Mouse (Mus musculus) stomach, embryonic 16.5 days (tissue): ENCODE measurements around the gene Dusp6. TPM values are rescaled to one million over a fixed set of nuclear protein-coding genes. Genes with fewer than 3 reads are reported as not detected.

Source experiments
- ATAC-seq: fragments of 200-750 bp; cut with Nextera tagmentation; 2 replicates; pipeline ENCODE4 v1.8.0; 2017; ENCODE audit warnings: moderate number of reproducible peaks, moderate TSS enrichment; ENCODE audit not compliant: insufficient read depth, low FRiP score
- H3K27ac ChIP-seq: fragments of 300-500 bp; sonication (generic); 2 replicates; pipeline ENCODE4 v1.5.1; 2014; ENCODE audit warnings: low read length
- H3K27me3 ChIP-seq: fragments of 300-500 bp; sonication (generic); 2 replicates; pipeline ENCODE4 v1.6.1; 2014; ENCODE audit warnings: low read length, control low read depth, mixed read lengths; ENCODE audit not compliant: control insufficient read depth, insufficient read depth
- H3K36me3 ChIP-seq: fragments of 300-500 bp; sonication (generic); 2 replicates; pipeline ENCODE4 v1.6.1; 2014; ENCODE audit warnings: low read length; ENCODE audit not compliant: control insufficient read depth, insufficient read depth
- H3K4me1 ChIP-seq: fragments of 300-500 bp; sonication (generic); 2 replicates; pipeline ENCODE4 v1.6.1; 2014; ENCODE audit warnings: low read length, control low read depth, mixed read lengths; ENCODE audit not compliant: control insufficient read depth, insufficient read depth
- H3K4me2 ChIP-seq: fragments of 300-500 bp; sonication (generic); 2 replicates; pipeline ENCODE4 v1.6.1; 2014; ENCODE audit warnings: low read depth, low read length, mixed read lengths
- H3K4me3 ChIP-seq: fragments of 300-500 bp; sonication (generic); replicated peaks from 2 replicates; pipeline ENCODE4 v1.5.1; 2014; ENCODE audit warnings: mild to moderate bottlenecking, low read length
- H3K9ac ChIP-seq: fragments of 300-500 bp; sonication (generic); 2 replicates; pipeline ENCODE4 v1.6.1; 2014; ENCODE audit warnings: low read length
- H3K9me3 ChIP-seq: fragments of 300-500 bp; sonication (generic); replicated peaks from 2 replicates; pipeline ENCODE4 v1.6.1; 2016; ENCODE audit warnings: low read length, control low read depth; ENCODE audit not compliant: control insufficient read depth
- WGBS: fragments of 180-500 bp; shearing (Covaris S2); extraction: QIAGEN DNeasy Blood & Tissue Kit; methylation state at CpG from one replicate; pipeline ENCODE4 v1.1.7; 2014; 5-methylcytosine and 5-hydroxymethylcytosine counted together
- polyA plus RNA-seq: library from polyadenylated mRNA; unstranded; fragments of >200 nt; fragmentation: Nextera tagmentation; extraction: Ambion mirVana; gene quantifications from 2 replicates; pipeline ENCODE4 v1.2.1, GENCODE M21; 2015

The Dusp6 gene
- polyA plus RNA-seq, 1 experiment from 2014 or later, result 40.8 TPM

- Histone ChIP-seq H3K27ac (no peak overlapping the region), H3K4me3 (no peak overlapping the region), H3K9me3 (no peaks in the 10 kb centered on the region), H3K4me2 (no peak overlapping the region), H3K27me3 (no peaks in the 10 kb centered on the region; the same call in 1 of the 2 replicates), H3K9ac (no peak overlapping the region), H3K36me3 (no peaks in the 10 kb centered on the region), H3K4me1 (peaks cover 9% of the 10 kb centered on the region; the same call in 1 of the 2 replicates)
- ATAC-seq, result peak; percentile 59; the same call in 1 of the 2 replicates
- 80% methylated on average over 10 of the region's 10 CpGs for WGBS
These were observed 21.0 kb downstream of the Dusp6 start for GRCm38 (mm10) chr10:99283981-99284385.

- no peak for ATAC-seq
- WGBS, result 65% methylated on average over 9 of the region's 9 CpGs
These were observed 21.9 kb downstream of the Dusp6 start for GRCm38 (mm10) chr10:99284918-99285317.

GRCm38 (mm10) chr10:99285759-99286158 lies 22.7 kb downstream of the Dusp6 start:
- Histone ChIP-seq H3K27ac (0 out of 2 replicates have a peak overlapping the region, but pooled peaks have one; percentile 10), H3K4me1 (peaks cover 9% of the 10 kb centered on the region; the same call in 1 of the 2 replicates), H3K27me3 (no peaks in the 10 kb centered on the region; the same call in 1 of the 2 replicates), H3K36me3 (no peaks in the 10 kb centered on the region), H3K4me2 (no peak overlapping the region), H3K9me3 (no peaks in the 10 kb centered on the region), H3K4me3 (no peak overlapping the region), H3K9ac (no peak overlapping the region)
- ATAC-seq, result no peak
- WGBS, result 38% methylated on average over 8 of the region's 8 CpGs

More at GRCm38 (mm10) chr10:99284918-99285317, 21.9 kb downstream of the Dusp6 start:
- no peak overlapping the region for H3K4me2 ChIP-seq
- no peaks in the 10 kb centered on the region; the same call in 1 of the 2 replicates for H3K27me3 ChIP-seq
- H3K4me1 ChIP-seq, result peaks cover 9% of the 10 kb centered on the region; the same call in 1 of the 2 replicates
- H3K9ac ChIP-seq, result no peak overlapping the region
- H3K27ac ChIP-seq, result no peak overlapping the region
- H3K36me3 ChIP-seq, result no peaks in the 10 kb centered on the region
- no peak overlapping the region for H3K4me3 ChIP-seq
- no peaks in the 10 kb centered on the region for H3K9me3 ChIP-seq

GRCm38 (mm10) chr10:99286213-99286612 lies 23.2 kb downstream of the Dusp6 start:
- H3K9ac ChIP-seq, result no peak overlapping the region
- H3K27me3 ChIP-seq, result no peaks in the 10 kb centered on the region; the same call in 1 of the 2 replicates
- H3K36me3 ChIP-seq, result no peaks in the 10 kb centered on the region
- WGBS, result 63% methylated on average over 7 of the region's 7 CpGs
- 0 out of 2 replicates have a peak overlapping the region, but pooled peaks have one; percentile 10 for H3K27ac ChIP-seq
- H3K4me1 ChIP-seq, result peaks cover 9% of the 10 kb centered on the region; the same call in 1 of the 2 replicates
- H3K4me3 ChIP-seq, result no peak overlapping the region
- H3K4me2 ChIP-seq, result no peak overlapping the region
- no peaks in the 10 kb centered on the region for H3K9me3 ChIP-seq
- no peak for ATAC-seq

GRCm38 (mm10) chr10:99286787-99287186 lies 23.8 kb downstream of the Dusp6 start:
- peak overlapping the region; percentile 42 for H3K4me2 ChIP-seq
- H3K9ac ChIP-seq, result no peak overlapping the region
- H3K4me3 ChIP-seq, result peak overlapping the region; percentile 20
- H3K9me3 ChIP-seq, result no peaks in the 10 kb centered on the region
- H3K27ac ChIP-seq, result no peak overlapping the region
- no peaks in the 10 kb centered on the region for H3K36me3 ChIP-seq
- no peaks in the 10 kb centered on the region; the same call in 1 of the 2 replicates for H3K27me3 ChIP-seq
- ATAC-seq, result no peak
- WGBS, result 15% methylated on average over 17 of the region's 17 CpGs
- peaks cover 9% of the 10 kb centered on the region; the same call in 1 of the 2 replicates for H3K4me1 ChIP-seq

GRCm38 (mm10) chr10:99287206-99287605 lies 24.2 kb downstream of the Dusp6 start:
- Histone ChIP-seq H3K9ac (no peak overlapping the region), H3K4me1 (peaks cover 9% of the 10 kb centered on the region; the same call in 1 of the 2 replicates), H3K36me3 (no peaks in the 10 kb centered on the region), H3K27ac (no peak overlapping the region), H3K9me3 (no peaks in the 10 kb centered on the region), H3K4me3 (peak overlapping the region; percentile 20), H3K4me2 (peak overlapping the region; percentile 42), H3K27me3 (no peaks in the 10 kb centered on the region; the same call in 1 of the 2 replicates)
- 39% methylated on average over 6 of the region's 6 CpGs for WGBS
- no peak for ATAC-seq

GRCm38 (mm10) chr10:99289176-99289575 lies 26.1 kb downstream of the Dusp6 start:
- H3K4me3 ChIP-seq, result no peak overlapping the region
- whole genome bisulfite sequencing, result 76% methylated on average over 5 of the region's 5 CpGs
- no peak overlapping the region for H3K4me2 ChIP-seq
- no peaks in the 10 kb centered on the region for H3K36me3 ChIP-seq
- H3K9me3 ChIP-seq, result no peaks in the 10 kb centered on the region
- H3K27ac ChIP-seq, result no peak overlapping the region
- peaks cover 9% of the 10 kb centered on the region; the same call in 1 of the 2 replicates for H3K4me1 ChIP-seq
- H3K27me3 ChIP-seq, result no peaks in the 10 kb centered on the region; the same call in 1 of the 2 replicates
- H3K9ac ChIP-seq, result no peak overlapping the region
- ATAC-seq, result no peak

GRCm38 (mm10) chr10:99293111-99293640 lies 30.1 kb downstream of the Dusp6 start:
- H3K36me3 ChIP-seq, result no peaks in the 10 kb centered on the region
- H3K9ac ChIP-seq, result no peak overlapping the region
- no peak overlapping the region for H3K27ac ChIP-seq
- no peak overlapping the region for H3K4me3 ChIP-seq
- H3K4me2 ChIP-seq, result no peak overlapping the region
- ATAC-seq, result no peak
- 78% methylated on average over 3 of the region's 3 CpGs for WGBS
- no peaks in the 10 kb centered on the region for H3K4me1 ChIP-seq
- H3K9me3 ChIP-seq, result no peaks in the 10 kb centered on the region
- H3K27me3 ChIP-seq, result no peaks in the 10 kb centered on the region

- H3K27me3 ChIP-seq, result no peaks in the 10 kb centered on the region
- H3K9me3 ChIP-seq, result no peaks in the 10 kb centered on the region
- H3K27ac ChIP-seq, result no peak overlapping the region
- no peak for ATAC-seq
- H3K9ac ChIP-seq, result no peak overlapping the region
- peaks cover 3% of the 10 kb centered on the region; the same call in 1 of the 2 replicates for H3K4me1 ChIP-seq
- 71% methylated on average over 3 of the region's 3 CpGs for WGBS
- H3K4me3 ChIP-seq, result no peak overlapping the region
- H3K36me3 ChIP-seq, result no peaks in the 10 kb centered on the region
- H3K4me2 ChIP-seq, result no peak overlapping the region
These were observed 34.7 kb downstream of the Dusp6 start for GRCm38 (mm10) chr10:99297721-99298120.
